Mouse (Mus musculus) T-cell, adult 2 months (primary cell): Measurements from ENCODE around the gene Top3a.

Experiments
- DNase-seq: peaks from one replicate; pipeline ENCODE4 v3.0.0; 2022; ENCODE audit warnings: low spot score

The Top3a gene

GRCm38 (mm10) chr11:60774841-60775240 is 2.3 kb downstream of the Top3a start:
- DNase-seq = no peak

GRCm38 (mm10) chr11:60774158-60774689 is 2.9 kb downstream of the Top3a start:
- no peak for DNase-seq

- DNase-seq = no peak
These were observed 5.0 kb downstream of the Top3a start for GRCm38 (mm10) chr11:60772161-60772560.

GRCm38 (mm10) chr11:60770776-60771175 is 6.4 kb downstream of the Top3a start:
- DNase-seq = no peak

- no peak for DNase-seq
These were observed 7.8 kb downstream of the Top3a start for GRCm38 (mm10) chr11:60769322-60769721.

- no peak for DNase-seq
These were observed 10.2 kb downstream of the Top3a start for GRCm38 (mm10) chr11:60766969-60767368.

- DNase-seq = no peak
These were observed 15.5 kb downstream of the Top3a start for GRCm38 (mm10) chr11:60761681-60762080.

GRCm38 (mm10) chr11:60755570-60755969 is 21.6 kb downstream of the Top3a start:
- DNase-seq = no peak

- no peak for DNase-seq
These were observed 36.8 kb downstream of the Top3a start for GRCm38 (mm10) chr11:60740321-60740720.

GRCm38 (mm10) chr11:60737450-60737849 is 39.7 kb downstream of the Top3a start:
- no peak for DNase-seq

GRCm38 (mm10) chr11:60736491-60736890 is 40.7 kb downstream of the Top3a start:
- no peak for DNase-seq

GRCm38 (mm10) chr11:60735191-60735590 is 42.0 kb downstream of the Top3a start:
- no peak for DNase-seq

- DNase-seq = no peak
These were observed 43.0 kb downstream of the Top3a start for GRCm38 (mm10) chr11:60734206-60734605.

GRCm38 (mm10) chr11:60731251-60731650 is 45.9 kb downstream of the Top3a start:
- DNase-seq = no peak

GRCm38 (mm10) chr11:60730169-60730568 is 47.0 kb downstream of the Top3a start:
- DNase-seq = no peak

- DNase-seq = no peak
These were observed 47.9 kb downstream of the Top3a start for GRCm38 (mm10) chr11:60729217-60729641.

GRCm38 (mm10) chr11:60728260-60728761 is 48.9 kb downstream of the Top3a start, which contains the start of gene Mief2:
TSS of gene Mief2 (plus strand) at chr11:60728398.
- peak; percentile 91 for DNase-seq

GRCm38 (mm10) chr11:60727392-60728140 is 49.6 kb downstream of the Top3a start:
- no peak for DNase-seq

GRCm38 (mm10) chr11:60726601-60727391 is 50.4 kb downstream of the Top3a start, which contains the start of gene Flii:
TSS of gene Flii (minus strand) at chr11:60727263.
- peak; percentile 75 for DNase-seq

- DNase-seq = no peak
These were observed 57.9 kb downstream of the Top3a start for GRCm38 (mm10) chr11:60719263-60719662.

GRCm38 (mm10) chr11:60715833-60716232 is 61.3 kb downstream of the Top3a start:
- no peak for DNase-seq

GRCm38 (mm10) chr11:60712639-60713255 is 64.4 kb downstream of the Top3a start:
- DNase-seq = no peak
